ENCODE assay signal across 8 mouse cellular contexts in the genomic region with DNA sequence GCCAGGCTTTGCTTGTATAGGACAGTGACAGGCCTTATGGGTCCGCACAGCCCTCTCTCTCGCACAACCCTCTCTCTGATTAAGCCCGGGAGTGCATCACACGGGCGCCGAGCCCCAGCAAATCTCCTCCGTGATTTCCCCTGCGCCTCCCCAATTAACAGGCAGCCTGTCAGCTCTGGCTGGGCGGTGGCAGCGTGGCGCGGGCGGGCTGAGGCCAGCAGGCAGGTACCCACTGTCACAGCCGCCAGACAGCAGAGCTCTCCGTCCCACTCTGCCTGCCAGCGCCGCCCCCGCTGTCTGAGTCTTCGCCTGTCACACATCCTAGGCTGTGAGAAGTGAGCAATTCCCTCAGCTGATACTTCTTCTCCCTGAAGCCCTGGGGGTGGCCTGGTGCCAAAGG.
DNase-seq lines count a peak whose midpoint lies in the region; ATAC-seq and TF ChIP-seq lines count a peak whose summit lies in the region.

No protein-coding gene starts in this region.

- TF ChIP-seq CTCF in E14TG2a.4 (conservative IDR thresholded peaks at IDR 0.05; ENCODE audit: low read length): no peak

- ATAC-seq in cerebellum, adult (ENCODE audit: insufficient number of reproducible peaks, low FRiP score, low TSS enrichment): peak; percentile 85
- ATAC-seq in forebrain, embryonic 14.5 days: peak; percentile 65; the same call in 1 of the 2 replicates
- no peak for ATAC-seq in neural tube, embryonic 15.5 days (ENCODE audit: low FRiP score)

- no peaks in the 10 kb centered on the region for H3K9me3 ChIP-seq in E14TG2a.4 (ENCODE audit: low read length)
- no peaks in the 10 kb centered on the region for H3K9me3 ChIP-seq in forebrain, embryonic 14.5 days (replicated peaks; ENCODE audit: control insufficient read depth, low read length)
- no peaks in the 10 kb centered on the region for H3K9me3 ChIP-seq in neural tube, embryonic 15.5 days (replicated peaks)

- no peaks in the 10 kb centered on the region for H3K36me3 ChIP-seq in E14TG2a.4 (ENCODE audit: insufficient read depth, low read length)
- no peaks in the 10 kb centered on the region for H3K36me3 ChIP-seq in forebrain, embryonic 14.5 days (ENCODE audit: control insufficient read depth, insufficient read depth, low read length)
- no peaks in the 10 kb centered on the region for H3K36me3 ChIP-seq in neural tube, embryonic 15.5 days

- 23% methylated on average over 19 of the region's 19 CpGs for WGBS in forebrain, embryonic 14.5 days
- 30% methylated on average over 19 of the region's 19 CpGs for WGBS in neural tube, embryonic 15.5 days

- peak overlapping the region; percentile 45 for H3K9ac ChIP-seq in forebrain, embryonic 14.5 days (ENCODE audit: low read length)
- no peak overlapping the region for H3K9ac ChIP-seq in neural tube, embryonic 15.5 days (replicated peaks)

- peaks cover 18% of the 10 kb centered on the region for H3K27me3 ChIP-seq in E14TG2a.4 (ENCODE audit: insufficient read depth, low read length)
- no peaks in the 10 kb centered on the region for H3K27me3 ChIP-seq in forebrain, embryonic 14.5 days (replicated peaks; ENCODE audit: control insufficient read depth, insufficient read depth, low read length)
- peaks cover 11% of the 10 kb centered on the region for H3K27me3 ChIP-seq in neural tube, embryonic 15.5 days (replicated peaks)

- H3K4me3 ChIP-seq in E14TG2a.4 (replicated peaks; ENCODE audit: low read length): peak overlapping the region; percentile 68
- no peak overlapping the region for H3K4me3 ChIP-seq in forebrain, embryonic 14.5 days (ENCODE audit: low read depth, low read length)
- H3K4me3 ChIP-seq in neural tube, embryonic 15.5 days (replicated peaks): no peak overlapping the region

- peak overlapping the region; percentile 46 for H3K4me2 ChIP-seq in forebrain, embryonic 14.5 days (ENCODE audit: low read length)
- peak overlapping the region; percentile 51 for H3K4me2 ChIP-seq in neural tube, embryonic 15.5 days

- no peaks in the 10 kb centered on the region for H3K4me1 ChIP-seq in E14TG2a.4 (replicated peaks; ENCODE audit: low read depth, low read length)
- H3K4me1 ChIP-seq in forebrain, embryonic 14.5 days (ENCODE audit: control insufficient read depth, insufficient read depth, low read length): no peaks in the 10 kb centered on the region; the same call in 1 of the 2 replicates
- peaks cover 20% of the 10 kb centered on the region for H3K4me1 ChIP-seq in neural tube, embryonic 15.5 days

- no peak for DNase-seq in cerebellum, adult 8-10 months
- peak; percentile 53 for DNase-seq in forebrain, embryonic 14.5 days (ENCODE audit: low spot score)
- peak; percentile 26 to 33 for DNase-seq in layer of hippocampus, postnatal 14 days (ENCODE audit: low spot score in 2 of 2)
- DNase-seq in adipocyte (ENCODE audit: low spot score): no peak
- DNase-seq in ovary, postnatal 10 days (ENCODE audit: low spot score): no peak

- no peak overlapping the region for H3K27ac ChIP-seq in forebrain, embryonic 14.5 days (ENCODE audit: low read depth, low read length)
- no peak overlapping the region for H3K27ac ChIP-seq in neural tube, embryonic 15.5 days (replicated peaks)

Comparison
In these comparisons a context has a peak if more than half of its experiments do, and no peak if none do; other contexts are left out.
1. DNase-seq: peak in forebrain, embryonic 14.5 days (single experiment) and layer of hippocampus, postnatal 14 days (2 of 2); none in cerebellum, adult 8-10 months (single experiment), adipocyte (single experiment) and ovary, postnatal 10 days (single experiment).